Mouse (Mus musculus): ENCODE measurements around the gene Sarm1. TPM values are rescaled to one million over a fixed set of nuclear protein-coding genes. Genes with fewer than 3 reads are reported as not detected.

Sarm1 gene
- polyA plus RNA-seq, 1 experiment from 2014 or later: 49.0 TPM

- no peaks in the 10 kb centered on the region for H3K36me3 ChIP-seq
- H3K9me3 ChIP-seq (replicated peaks): no peaks in the 10 kb centered on the region
- H3K27ac ChIP-seq (replicated peaks): no peak overlapping the region
- H3K4me1 ChIP-seq: no peaks in the 10 kb centered on the region
- no peak overlapping the region for H3K4me2 ChIP-seq
- no peak overlapping the region for H3K4me3 ChIP-seq (replicated peaks)
- 73% methylated on average over 5 of the region's 5 CpGs for WGBS
- no peak overlapping the region for H3K9ac ChIP-seq (replicated peaks)
- no peaks in the 10 kb centered on the region for H3K27me3 ChIP-seq (replicated peaks)
- no peak for ATAC-seq (ENCODE audit: low FRiP score)
Measured at GRCm38 (mm10) chr11:78428309-78428708, 69.2 kb downstream of the Sarm1 start.

DNA sequence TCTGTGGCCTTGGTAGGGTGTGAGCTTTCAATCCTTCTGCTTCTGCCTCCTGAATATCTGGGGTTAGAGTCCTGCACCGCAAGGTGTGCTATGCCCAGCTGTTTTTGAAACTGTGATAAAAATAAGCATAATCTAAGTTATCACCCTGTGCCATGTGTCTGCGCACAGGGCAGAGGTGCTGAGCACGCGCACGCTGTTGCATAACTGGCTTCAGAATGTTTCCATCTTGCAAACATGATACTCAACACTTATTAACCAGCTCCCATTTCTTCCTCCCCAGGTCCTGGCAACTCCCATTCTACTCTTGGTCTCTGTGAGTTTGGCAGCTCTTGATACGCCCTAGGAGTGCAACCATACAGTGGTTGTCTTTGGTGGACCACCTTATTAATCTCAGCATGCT lies 69.9 kb downstream of the Sarm1 start:
- Histone ChIP-seq H3K4me2 (no peak overlapping the region), H3K36me3 (no peaks in the 10 kb centered on the region), H3K9ac (replicated peaks) (no peak overlapping the region), H3K27me3 (replicated peaks) (peaks cover 5% of the 10 kb centered on the region), H3K9me3 (replicated peaks) (no peaks in the 10 kb centered on the region), H3K4me1 (no peaks in the 10 kb centered on the region), H3K27ac (replicated peaks) (no peak overlapping the region), H3K4me3 (replicated peaks) (no peak overlapping the region)
- WGBS: 96% methylated on average over 6 of the region's 6 CpGs
- ATAC-seq (ENCODE audit: low FRiP score): no peak

GRCm38 (mm10) chr11:78425572-78425971 lies 72.0 kb downstream of the Sarm1 start:
- no peak for ATAC-seq (ENCODE audit: low FRiP score)

DNA sequence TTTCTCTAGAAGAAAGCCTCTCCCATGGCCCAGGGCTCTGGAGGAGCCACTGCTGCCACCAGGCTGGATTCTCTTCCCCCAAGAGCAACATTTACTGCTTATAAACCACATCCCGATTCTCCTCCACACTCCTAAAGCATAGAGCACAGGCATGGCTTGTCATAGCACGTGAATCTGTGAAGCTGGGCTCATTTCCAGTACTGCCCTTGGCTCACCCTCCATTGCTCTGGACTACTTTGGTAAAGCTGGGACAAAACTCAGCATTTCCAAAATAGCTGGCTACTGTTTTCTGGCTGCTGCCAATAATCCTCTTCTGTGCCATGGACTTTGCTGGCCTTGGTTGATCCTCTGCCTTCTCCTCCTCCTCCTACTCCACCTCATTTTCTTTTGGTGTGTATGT lies 73.2 kb downstream of the Sarm1 start:
- Histone ChIP-seq H3K36me3 (no peaks in the 10 kb centered on the region), H3K4me2 (no peak overlapping the region), H3K9me3 (replicated peaks) (no peaks in the 10 kb centered on the region), H3K4me3 (replicated peaks) (no peak overlapping the region), H3K4me1 (no peaks in the 10 kb centered on the region), H3K27me3 (replicated peaks) (peaks cover 17% of the 10 kb centered on the region), H3K27ac (replicated peaks) (no peak overlapping the region), H3K9ac (replicated peaks) (no peak overlapping the region)
- 71% methylated on average over 2 of the region's 2 CpGs for whole genome bisulfite sequencing
- ATAC-seq (ENCODE audit: low FRiP score): no peak

More at GRCm38 (mm10) chr11:78425572-78425971, 72.0 kb downstream of the Sarm1 start:
- no peak overlapping the region for H3K9ac ChIP-seq (replicated peaks)
- H3K4me1 ChIP-seq: no peaks in the 10 kb centered on the region
- no peaks in the 10 kb centered on the region for H3K9me3 ChIP-seq (replicated peaks)
- H3K27ac ChIP-seq (replicated peaks): no peak overlapping the region
- H3K4me3 ChIP-seq (replicated peaks): no peak overlapping the region
- no peak overlapping the region for H3K4me2 ChIP-seq
- 84% methylated on average over 1 of the region's 1 CpGs for WGBS
- H3K36me3 ChIP-seq: no peaks in the 10 kb centered on the region
- peaks cover 17% of the 10 kb centered on the region for H3K27me3 ChIP-seq (replicated peaks)

Other genes starting within 250 kb of the Sarm1 start
- 56.5 and 65.2 TPM in 2 replicates for gene 2610507B11Rik, start 236.0 kb downstream of the Sarm1 start, polyA plus RNA-seq (2015; fragmentation: Nextera tagmentation; extraction: Ambion mirVana)
- gene BC030499, start 206.9 kb downstream of the Sarm1 start, polyA plus RNA-seq (2015; fragmentation: Nextera tagmentation; extraction: Ambion mirVana): 0.40 and 0.42 TPM in 2 replicates
- gene Spag5, start 196.2 kb downstream of the Sarm1 start, polyA plus RNA-seq (2015; fragmentation: Nextera tagmentation; extraction: Ambion mirVana): 6.5 and 13.1 TPM in 2 replicates
- gene Aldoc, start 174.8 kb downstream of the Sarm1 start, polyA plus RNA-seq (2015; fragmentation: Nextera tagmentation; extraction: Ambion mirVana): 328 and 382 TPM in 2 replicates
- gene Pigs, start 169.3 kb downstream of the Sarm1 start, polyA plus RNA-seq (2015; fragmentation: Nextera tagmentation; extraction: Ambion mirVana): 83.2 and 86.4 TPM in 2 replicates
- 84.3 and 88.3 TPM in 2 replicates for gene Unc119, start 154.3 kb downstream of the Sarm1 start, polyA plus RNA-seq (2015; fragmentation: Nextera tagmentation; extraction: Ambion mirVana)
- 11.8 TPM in 1 of 2 replicates, not detected in the other for gene Foxn1, start 111.2 kb downstream of the Sarm1 start, polyA plus RNA-seq (2015; fragmentation: Nextera tagmentation; extraction: Ambion mirVana)
- 0.42 TPM in 1 of 2 replicates, not detected in the other for gene Slc13a2, start 75.5 kb downstream of the Sarm1 start, polyA plus RNA-seq (2015; fragmentation: Nextera tagmentation; extraction: Ambion mirVana)
- 23.4 and 26.0 TPM in 2 replicates for gene Slc46a1, start 32.1 kb downstream of the Sarm1 start, polyA plus RNA-seq (2015; fragmentation: Nextera tagmentation; extraction: Ambion mirVana)
- gene Vtn, start 1.3 kb upstream of the Sarm1 start, polyA plus RNA-seq (2015; fragmentation: Nextera tagmentation; extraction: Ambion mirVana): 151 and 156 TPM in 2 replicates
- gene Sebox, start 5.7 kb upstream of the Sarm1 start, polyA plus RNA-seq (2015; fragmentation: Nextera tagmentation; extraction: Ambion mirVana): 0.12 TPM in 1 of 2 replicates, not detected in the other
- 89.3 and 94.4 TPM in 2 replicates for gene Tmem199, start 14.4 kb upstream of the Sarm1 start, polyA plus RNA-seq (2015; fragmentation: Nextera tagmentation; extraction: Ambion mirVana)
- gene Poldip2, start 14.4 kb upstream of the Sarm1 start, polyA plus RNA-seq (2015; fragmentation: Nextera tagmentation; extraction: Ambion mirVana): 182 and 192 TPM in 2 replicates
- gene Tnfaip1, start 38.6 kb upstream of the Sarm1 start, polyA plus RNA-seq (2015; fragmentation: Nextera tagmentation; extraction: Ambion mirVana): 56.1 and 60.3 TPM in 2 replicates
- 120 and 127 TPM in 2 replicates for gene Ift20, start 38.6 kb upstream of the Sarm1 start, polyA plus RNA-seq (2015; fragmentation: Nextera tagmentation; extraction: Ambion mirVana)
- gene Tmem97, start 53.0 kb upstream of the Sarm1 start, polyA plus RNA-seq (2015; fragmentation: Nextera tagmentation; extraction: Ambion mirVana): 43.1 and 50.4 TPM in 2 replicates
- gene Nlk, start 199.6 kb upstream of the Sarm1 start, polyA plus RNA-seq (2015; fragmentation: Nextera tagmentation; extraction: Ambion mirVana): 21.1 and 25.4 TPM in 2 replicates